Mouse (Mus musculus): ENCODE data around the gene Cdk16. TPM values are rescaled to one million over a fixed set of nuclear protein-coding genes. Genes with fewer than 3 reads are reported as not detected.
A peak's percentile ranks its signal among the peaks of the same experiment; 100 is the strongest.
"Not testable (repeated sequence)": the region's sequence is repeated elsewhere in the genome, so short reads cannot be mapped to it uniquely, and the experiment has no call there.

Gene Cdk16
- total RNA-seq (2015): 41.2 and 53.5 TPM in 2 replicates
- total RNA-seq (2017): 21.7 and 22.9 TPM in 2 replicates

GRCm38 (mm10) chrX:20687519-20688067 is at the start of gene Cdk16:
Gene Cdk16 (plus strand): TSS chrX:20687954.
- ATAC-seq (ENCODE audit: poor library complexity, severe bottlenecking): peak; percentile 89

GRCm38 (mm10) chrX:20638141-20638540 is 49.6 kb upstream of the Cdk16 start:
- no peak for ATAC-seq (ENCODE audit: poor library complexity, severe bottlenecking)

GRCm38 (mm10) chrX:20644780-20645179 is 43.0 kb upstream of the Cdk16 start:
- ATAC-seq (ENCODE audit: poor library complexity, severe bottlenecking): no peak

- no peak for ATAC-seq (ENCODE audit: poor library complexity, severe bottlenecking)
These were observed 30.2 kb upstream of the Cdk16 start for GRCm38 (mm10) chrX:20657593-20657992.

GRCm38 (mm10) chrX:20658026-20658652 is 29.6 kb upstream of the Cdk16 start, which contains the start of gene Uba1:
Gene Uba1 (plus strand): TSS chrX:20658326.
- ATAC-seq (ENCODE audit: poor library complexity, severe bottlenecking): peak; percentile 71

GRCm38 (mm10) chrX:20658891-20659406 is 28.8 kb upstream of the Cdk16 start:
- ATAC-seq (ENCODE audit: poor library complexity, severe bottlenecking): 0 out of 2 replicates have a peak, but pooled peaks have one; percentile 2

GRCm38 (mm10) chrX:20662317-20662715 is 25.4 kb upstream of the Cdk16 start:
- no peak for ATAC-seq (ENCODE audit: poor library complexity, severe bottlenecking)

GRCm38 (mm10) chrX:20662716-20663443 is 24.9 kb upstream of the Cdk16 start:
- peak; percentile 94 for ATAC-seq (ENCODE audit: poor library complexity, severe bottlenecking)

GRCm38 (mm10) chrX:20663444-20663790 is 24.3 kb upstream of the Cdk16 start:
- ATAC-seq (ENCODE audit: poor library complexity, severe bottlenecking): no peak

GRCm38 (mm10) chrX:20688068-20688547 is 354 bp downstream of the Cdk16 start:
- peak; percentile 76 for ATAC-seq (ENCODE audit: poor library complexity, severe bottlenecking)

GRCm38 (mm10) chrX:20688615-20689014 is 861 bp downstream of the Cdk16 start:
- peak; percentile 31 for ATAC-seq (ENCODE audit: poor library complexity, severe bottlenecking)

- no peak for ATAC-seq (ENCODE audit: poor library complexity, severe bottlenecking)
These were observed 3.8 kb downstream of the Cdk16 start for GRCm38 (mm10) chrX:20691566-20691965.

- no peak for ATAC-seq (ENCODE audit: poor library complexity, severe bottlenecking)
These were observed 4.9 kb downstream of the Cdk16 start for GRCm38 (mm10) chrX:20692616-20693015.

- ATAC-seq (ENCODE audit: poor library complexity, severe bottlenecking): no peak
These were observed 8.1 kb downstream of the Cdk16 start for GRCm38 (mm10) chrX:20695842-20696241.

GRCm38 (mm10) chrX:20703741-20704290 is 16.1 kb downstream of the Cdk16 start, which contains the start of gene Usp11:
Gene Usp11 (plus strand): TSS chrX:20703906.
- ATAC-seq (ENCODE audit: poor library complexity, severe bottlenecking): peak; percentile 25; the same call in 1 of the 2 replicates

GRCm38 (mm10) chrX:20704295-20705082 is 16.7 kb downstream of the Cdk16 start:
- ATAC-seq (ENCODE audit: poor library complexity, severe bottlenecking): peak; percentile 92

- ATAC-seq (ENCODE audit: poor library complexity, severe bottlenecking): no peak
These were observed 17.3 kb downstream of the Cdk16 start for GRCm38 (mm10) chrX:20705083-20705402.

GRCm38 (mm10) chrX:20728681-20729080 is 40.9 kb downstream of the Cdk16 start:
- no peak for ATAC-seq (ENCODE audit: poor library complexity, severe bottlenecking)

GRCm38 (mm10) chrX:20730048-20730447 is 42.3 kb downstream of the Cdk16 start:
- ATAC-seq (ENCODE audit: poor library complexity, severe bottlenecking): not testable (repeated sequence)

- ATAC-seq (ENCODE audit: poor library complexity, severe bottlenecking): no peak
These were observed 48.7 kb downstream of the Cdk16 start for GRCm38 (mm10) chrX:20736479-20736878.
